ENCODE assay signal across 8 mouse cellular contexts in the genomic region with DNA sequence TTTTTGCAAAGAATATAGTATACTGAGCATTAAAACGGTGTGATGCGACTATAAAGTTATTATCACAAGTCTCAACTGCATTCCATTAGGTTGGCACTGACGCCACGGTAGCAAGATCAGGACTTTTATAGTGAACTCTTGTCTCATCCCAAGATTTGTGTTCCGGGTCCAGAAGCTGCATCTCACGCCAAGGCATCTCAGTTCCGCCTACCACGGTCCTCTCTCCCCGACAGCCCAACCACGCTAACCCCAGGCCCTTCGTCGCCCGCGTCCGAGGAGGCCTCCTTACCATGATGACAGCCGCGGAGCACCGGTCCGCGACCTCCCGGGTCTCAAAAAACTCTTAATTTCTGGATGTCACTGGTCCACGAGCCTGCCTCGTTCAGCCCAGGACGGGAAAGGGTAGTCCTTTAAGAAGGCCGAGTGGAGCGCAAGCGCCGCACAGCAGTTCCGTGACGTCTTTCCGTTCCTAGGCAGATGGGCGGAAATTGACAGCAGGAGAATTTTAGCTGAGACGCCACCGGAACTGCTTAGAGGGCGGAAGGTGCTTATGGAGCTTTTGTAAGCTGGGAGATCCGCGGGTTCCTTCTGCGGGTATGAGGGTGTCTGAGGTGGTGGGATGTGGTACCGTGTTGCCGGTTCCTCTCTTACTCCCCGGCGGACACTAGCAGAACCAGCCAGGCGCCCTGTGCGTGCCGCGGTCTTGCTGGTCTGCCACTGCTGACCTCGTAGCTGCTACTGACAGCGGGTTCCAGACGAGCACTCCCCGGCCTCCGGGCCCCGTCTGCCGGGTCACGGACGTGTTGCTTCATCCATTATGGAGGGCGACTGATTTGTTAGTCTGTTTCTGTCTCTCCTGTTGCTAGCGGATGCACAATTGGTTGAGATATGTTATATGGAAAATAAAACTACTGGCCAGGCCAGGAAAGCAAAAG. TPM values are rescaled to one million over a fixed set of nuclear protein-coding genes. Genes with fewer than 3 reads are reported as not detected.
DNase-seq lines count a peak whose midpoint lies in the region; ATAC-seq and TF ChIP-seq lines count a peak whose summit lies in the region.

TSS of gene Gfm2 (plus strand) at position 472 of the 935 bp plus-strand sequence.
TSS of gene Nsa2 (minus strand) at position 472 of the 935 bp plus-strand sequence.

- peaks cover 8% of the 10 kb centered on the region for H3K4me1 ChIP-seq in G1E (ENCODE audit: insufficient read depth, low read depth, low read length)
- peaks cover 10% of the 10 kb centered on the region for H3K4me1 ChIP-seq in forebrain, embryonic 16.5 days (replicated peaks; ENCODE audit: control insufficient read depth, insufficient read depth, low read length)
- 0 out of 2 replicates have a peak, but pooled peaks cover 3% of the 10 kb centered on the region for H3K4me1 ChIP-seq in lung, embryonic 14.5 days (ENCODE audit: insufficient read depth)
- H3K4me1 ChIP-seq in olfactory bulb, adult 2 months (ENCODE audit: control insufficient read depth, insufficient read depth, low read length): peaks cover 3% of the 10 kb centered on the region; the same call in 1 of the 2 replicates
- H3K4me1 ChIP-seq in thymus, adult 2 months (replicated peaks; ENCODE audit: control insufficient read depth, insufficient read depth, low read length): peaks cover 3% of the 10 kb centered on the region; the same call in 1 of the 2 replicates

- H3K36me3 ChIP-seq in G1E (replicated peaks): peaks cover 51% of the 10 kb centered on the region
- peaks cover 9% of the 10 kb centered on the region for H3K36me3 ChIP-seq in forebrain, embryonic 16.5 days (ENCODE audit: control insufficient read depth, insufficient read depth)
- peaks cover 20% of the 10 kb centered on the region for H3K36me3 ChIP-seq in lung, embryonic 14.5 days (ENCODE audit: insufficient read depth)
- peaks cover 23% of the 10 kb centered on the region for H3K36me3 ChIP-seq in thymus, adult 2 months (ENCODE audit: control insufficient read depth, insufficient read depth, low read length)

- no peaks in the 10 kb centered on the region for H3K27me3 ChIP-seq in G1E (ENCODE audit: insufficient read depth, low read length)
- H3K27me3 ChIP-seq in forebrain, embryonic 16.5 days (replicated peaks; ENCODE audit: control insufficient read depth, insufficient read depth, low read length): no peaks in the 10 kb centered on the region
- no peaks in the 10 kb centered on the region for H3K27me3 ChIP-seq in lung, embryonic 14.5 days (ENCODE audit: insufficient read depth, low read length)
- H3K27me3 ChIP-seq in thymus, adult 2 months (ENCODE audit: control insufficient read depth, insufficient read depth, low read length): no peaks in the 10 kb centered on the region

- peak; percentile 69 for DNase-seq in G1E (ENCODE audit: low spot score)
- peak; percentile 89 to 90 for DNase-seq in cerebellum, adult 18-20 months
- peak; percentile 85 to 91 for DNase-seq in heart, postnatal 36 days
- peak; percentile 88 to 94 for DNase-seq in layer of hippocampus, adult 2 months (ENCODE audit: low spot score in 2 of 2)
- DNase-seq in lung, embryonic 14.5 days: peak; percentile 97
- DNase-seq in thymus, adult 2 months: peak; percentile 89

- under 1% methylated on average over 57 of the region's 57 CpGs for WGBS in forebrain, embryonic 16.5 days
- under 1% methylated on average over 57 of the region's 57 CpGs for WGBS in lung, embryonic 14.5 days
- under 1% methylated on average over 57 of the region's 57 CpGs for WGBS in olfactory bulb, adult 2 months
- under 1% methylated on average over 57 of the region's 57 CpGs for WGBS in thymus, adult 2 months

- peak within 1 kb of the TSS; percentile 79 for H3K4me2 ChIP-seq in forebrain, embryonic 16.5 days (ENCODE audit: low read length)
- peak within 1 kb of the TSS; percentile 78 for H3K4me2 ChIP-seq in lung, embryonic 14.5 days

- intact Hi-C loops in heart, postnatal 36 days (cut with DNase I): loop anchor here (10.0 kb wide), 1 partner anchor 743 kb away; no protein-coding TSS in a partner anchor

- peak within 1 kb of the TSS; percentile 94 for H3K4me3 ChIP-seq in G1E (ENCODE audit: low read depth, low read length)
- peak within 1 kb of the TSS; percentile 62 for H3K4me3 ChIP-seq in forebrain, embryonic 16.5 days (replicated peaks; ENCODE audit: low read length)
- H3K4me3 ChIP-seq in layer of hippocampus, adult 2 months: peak within 1 kb of the TSS; percentile 84
- peak within 1 kb of the TSS; percentile 89 for H3K4me3 ChIP-seq in lung, embryonic 14.5 days (ENCODE audit: low read depth, low read length)
- peak within 1 kb of the TSS; percentile 90 for H3K4me3 ChIP-seq in olfactory bulb, adult 2 months (ENCODE audit: insufficient read depth, low read depth, low read length)
- peak within 1 kb of the TSS; percentile 98 for H3K4me3 ChIP-seq in thymus, adult 2 months (ENCODE audit: control insufficient read depth, insufficient read depth, low read length)

- no peak for TF ChIP-seq CTCF in G1E (IDR thresholded peaks at IDR 0.05; ENCODE audit: low read depth, low read length)
- TF ChIP-seq CTCF in layer of hippocampus, adult 2 months (conservative IDR thresholded peaks at IDR 0.05): no peak
- TF ChIP-seq CTCF in lung, embryonic 14.5 days (IDR thresholded peaks at IDR 0.05; ENCODE audit: low read depth): no peak
- TF ChIP-seq CTCF in olfactory bulb, adult 2 months (IDR thresholded peaks at IDR 0.05; ENCODE audit: insufficient read depth, low read depth, low read length): no peak
- peak; percentile 55; the same call in 1 of the 2 replicates for TF ChIP-seq CTCF in thymus, adult 2 months (IDR thresholded peaks at IDR 0.05; ENCODE audit: borderline replicate concordance, control insufficient read depth, extremely low read depth, insufficient read depth, low read length, poor library complexity)

- no peaks in the 10 kb centered on the region for H3K9me3 ChIP-seq in G1E (replicated peaks)
- H3K9me3 ChIP-seq in forebrain, embryonic 16.5 days (ENCODE audit: control insufficient read depth, low read length): no peaks in the 10 kb centered on the region
- H3K9me3 ChIP-seq in lung, embryonic 14.5 days (ENCODE audit: low read depth, low read length): no peaks in the 10 kb centered on the region

- peak; percentile 74 for TF ChIP-seq POLR2A in olfactory bulb, adult 2 months (IDR thresholded peaks at IDR 0.05; ENCODE audit: insufficient read depth, low read depth, low read length)
- peak; percentile 82 for TF ChIP-seq POLR2A in thymus, adult 2 months (IDR thresholded peaks at IDR 0.05; ENCODE audit: control insufficient read depth, extremely low read depth, insufficient read depth, low read length, poor library complexity)

- peak within 1 kb of the TSS; percentile 75 for H3K9ac ChIP-seq in forebrain, embryonic 16.5 days (replicated peaks; ENCODE audit: low read depth, low read length)
- H3K9ac ChIP-seq in lung, embryonic 14.5 days: peak within 1 kb of the TSS; percentile 86

- peak within 1 kb of the TSS; percentile 92 for H3K27ac ChIP-seq in forebrain, embryonic 16.5 days (ENCODE audit: low read length)
- peak within 1 kb of the TSS; percentile 93 for H3K27ac ChIP-seq in layer of hippocampus, adult 2 months
- peak within 1 kb of the TSS; percentile 70; the same call in 1 of the 2 replicates for H3K27ac ChIP-seq in lung, embryonic 14.5 days (ENCODE audit: low read depth)
- H3K27ac ChIP-seq in olfactory bulb, adult 2 months (ENCODE audit: insufficient read depth, low read depth, low read length): peak within 1 kb of the TSS; percentile 80
- peak within 1 kb of the TSS; percentile 68 for H3K27ac ChIP-seq in thymus, adult 2 months (ENCODE audit: control insufficient read depth, insufficient read depth, low read length)

- ATAC-seq in G1E (ENCODE audit: extremely low read depth, insufficient number of reproducible peaks, low FRiP score, poor library complexity, severe bottlenecking): peak; percentile 98
- peak; percentile 99 for ATAC-seq in forebrain, embryonic 16.5 days
- ATAC-seq in lung, embryonic 14.5 days (ENCODE audit: insufficient read depth): peak; percentile 98

RNA-seq across cellular contexts. Expression of gene Gfm2, which starts in this region (rescaled TPM):
- total RNA-seq in G1E (2014; fragmentation: Nextera tagmentation) (55.8 and 62.5 TPM in 2 replicates), G1E (2017) (41.9 and 51.4 TPM in 2 replicates)
- 16.6 and 28.4 TPM in 2 replicates for polyA plus RNA-seq in G1E (2012)
- polyA plus RNA-seq in forebrain, embryonic 16.5 days (2015; fragmentation: Nextera tagmentation; extraction: Ambion mirVana): 30.5 and 35.1 TPM in 2 replicates
- 10 to 100 TPM; 50.5 to 50.7 TPM for total RNA-seq in heart, postnatal 36 days (2021)
- 10 to 100 TPM; 30.0 to 31.2 TPM for total RNA-seq in layer of hippocampus, adult 2 months (2021)
- polyA plus RNA-seq in lung, embryonic 14.5 days (2014; fragmentation: Nextera tagmentation; extraction: Ambion mirVana): 28.2 and 29.2 TPM in 2 replicates
- polyA plus RNA-seq in olfactory bulb, adult 2 months (2012; ENCODE audit: insufficient read depth, insufficient read length, low replicate concordance, missing spikeins): not detected in 2 replicates
- 28.3 and 31.1 TPM in 2 replicates for polyA plus RNA-seq in thymus, adult 2 months (2012; rRNA removed)

RNA-seq across cellular contexts. Expression of gene Nsa2, which starts in this region (rescaled TPM):
- total RNA-seq in G1E (2014; fragmentation: Nextera tagmentation) (267 and 321 TPM in 2 replicates), G1E (2017) (209 and 229 TPM in 2 replicates)
- polyA plus RNA-seq in G1E (2012): 24.3 and 24.6 TPM in 2 replicates
- polyA plus RNA-seq in forebrain, embryonic 16.5 days (2015; fragmentation: Nextera tagmentation; extraction: Ambion mirVana): 37.4 and 40.7 TPM in 2 replicates
- 10 to 100 TPM; 42.6 to 49.5 TPM for total RNA-seq in heart, postnatal 36 days (2021)
- total RNA-seq in layer of hippocampus, adult 2 months (2021): 10 to 100 TPM; 51.3 to 52.3 TPM
- 71.5 and 72.8 TPM in 2 replicates for polyA plus RNA-seq in lung, embryonic 14.5 days (2014; fragmentation: Nextera tagmentation; extraction: Ambion mirVana)
- polyA plus RNA-seq in olfactory bulb, adult 2 months (2012; ENCODE audit: insufficient read depth, insufficient read length, low replicate concordance, missing spikeins): 476 TPM in 1 of 2 replicates, not detected in the other
- 28.3 and 37.3 TPM in 2 replicates for polyA plus RNA-seq in thymus, adult 2 months (2012; rRNA removed)

Comparison
In these comparisons a context has a peak if more than half of its experiments do, and no peak if none do; other contexts are left out.
1. Peak in every context shown above with its lines: DNase-seq, ATAC-seq, H3K4me3 ChIP-seq and H3K27ac ChIP-seq.
2. RNA of gene Gfm2 (polyA plus RNA-seq): 30.5 to 35.1 TPM in forebrain, embryonic 16.5 days, 28.3 to 31.1 TPM in thymus, adult 2 months, 28.2 to 29.2 TPM in lung, embryonic 14.5 days and 16.6 to 28.4 TPM in G1E; not detected in olfactory bulb, adult 2 months; every median in the first group is over 10 times any median in the second.